Mouse (Mus musculus) lung, postnatal 0 days (tissue): ENCODE data around the gene B3galt1.

Source experiments
- CTCF ChIP-seq: IDR thresholded peaks from 2 replicates; pipeline ENCODE4 v1.5.1; 2016; ENCODE audit warnings: antibody characterized with exemption, mild to moderate bottlenecking
- EP300 ChIP-seq: IDR thresholded peaks from 2 replicates; pipeline ENCODE4 v1.6.1; 2016; ENCODE audit warnings: antibody characterized with exemption, mild to moderate bottlenecking, control low read depth

GRCm38 (mm10) chr2:67829055-67829915 lies 263.6 kb downstream of the B3galt1 start:
- TF ChIP-seq EP300 (no peak), CTCF (no peak)
